Mouse (Mus musculus) heart, postnatal 10 days (tissue): ENCODE measurements around the gene Ntsr1. TPM values are rescaled to one million over a fixed set of nuclear protein-coding genes. Genes with fewer than 3 reads are reported as not detected.

Experiments
- DNase-seq, 2 experiments: peaks; one replicate each; pipeline ENCODE4 v3.0.0; 2021
- intact Hi-C: fragments of 180-260 bp; cut with DNase I; formaldehyde crosslinking; loops from one replicate; pipeline ENCODE4 v1.15.1; 2025
- total RNA-seq, 2 experiments: library from RNA; stranded (reverse); gene quantifications; 2 replicates each; pipeline ENCODE4 v1.2.3; 2021

Gene Ntsr1
- under 1 TPM; 0.12 TPM for total RNA-seq

- no peak for DNase-seq
- intact Hi-C loops: no loop called here
Measured at GRCm38 (mm10) chr2:180499741-180500140, at the start of gene Ntsr1. TSS of gene Ntsr1 (plus strand) at chr2:180499976.

DNA sequence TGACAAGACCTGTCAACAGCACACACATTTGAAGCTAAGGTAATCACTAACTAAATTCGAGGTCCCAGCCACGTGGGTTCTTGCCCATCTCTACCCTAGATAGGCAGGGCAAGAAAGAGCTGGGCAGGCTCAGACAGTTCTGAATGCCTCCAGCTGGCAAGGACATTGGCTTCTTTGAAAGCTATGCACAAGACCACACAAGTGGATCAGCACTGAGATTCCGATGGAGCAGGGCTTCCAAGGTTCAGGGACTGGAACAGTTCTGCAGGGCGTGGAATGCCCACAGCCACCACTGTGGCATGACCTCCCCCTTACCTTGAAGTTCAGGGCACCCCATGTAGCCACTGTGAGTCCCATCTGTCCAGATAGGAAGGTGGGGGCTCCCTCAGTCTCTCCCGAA, 49.2 kb upstream of the Ntsr1 start:
- intact Hi-C loops: no loop called here
- DNase-seq: no peak

DNA sequence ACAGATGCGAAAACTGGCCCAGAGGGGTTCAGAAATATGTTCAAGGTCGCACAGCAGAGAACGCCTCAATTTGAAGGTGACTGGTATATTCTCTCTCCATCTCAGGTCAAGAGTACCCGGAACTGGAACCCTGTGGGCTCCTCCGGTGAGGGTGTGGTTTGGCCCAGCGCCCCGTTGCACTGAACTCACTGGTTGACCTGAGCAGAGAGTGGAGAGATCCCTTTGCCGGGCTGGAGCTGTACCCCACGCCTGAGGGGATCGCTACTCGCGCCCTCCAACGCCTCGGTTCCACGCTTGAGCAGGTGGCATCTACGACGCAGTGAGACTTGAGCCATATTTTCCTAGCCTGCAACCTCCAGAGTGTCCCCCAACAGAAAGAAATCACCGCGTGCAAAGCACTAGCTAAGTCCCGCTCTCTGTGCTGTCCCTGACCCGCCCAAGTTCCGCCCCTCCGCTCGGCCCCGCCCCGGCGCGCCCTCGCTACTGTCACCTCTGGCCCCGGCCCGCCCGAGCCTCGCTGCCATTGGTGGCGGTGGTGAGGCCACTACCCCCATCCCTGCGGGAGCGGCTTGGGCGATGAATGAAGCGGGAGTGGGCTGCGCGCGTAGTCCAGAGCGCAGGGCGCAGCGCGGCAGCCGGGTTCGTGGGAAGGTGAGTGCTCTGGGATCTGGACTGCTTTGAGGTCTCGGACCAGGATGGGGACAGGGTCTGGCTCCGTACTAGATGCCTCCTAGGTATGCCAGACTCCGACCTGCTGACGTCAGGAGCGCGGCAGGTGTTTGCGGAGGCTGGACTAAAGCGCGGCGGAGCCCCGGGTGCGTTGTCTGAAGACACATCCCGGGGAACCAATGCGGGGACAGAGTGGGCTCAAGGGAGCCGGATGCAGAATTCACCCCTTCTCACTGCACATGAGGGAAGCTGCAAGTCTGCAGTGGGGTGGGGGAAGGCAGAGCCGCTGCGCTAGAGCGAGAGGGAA, 43.8 kb upstream of the Ntsr1 start, which contains the start of gene Slco4a1:
Gene Slco4a1 (plus strand): TSS at position 523 of the 976 bp plus-strand sequence.
- DNase-seq: peak; percentile 77 to 83
- intact Hi-C loops: no loop called here

- intact Hi-C loops: no loop called here
Measured at GRCm38 (mm10) chr2:180456705-180457104, 43.1 kb upstream of the Ntsr1 start.

DNA sequence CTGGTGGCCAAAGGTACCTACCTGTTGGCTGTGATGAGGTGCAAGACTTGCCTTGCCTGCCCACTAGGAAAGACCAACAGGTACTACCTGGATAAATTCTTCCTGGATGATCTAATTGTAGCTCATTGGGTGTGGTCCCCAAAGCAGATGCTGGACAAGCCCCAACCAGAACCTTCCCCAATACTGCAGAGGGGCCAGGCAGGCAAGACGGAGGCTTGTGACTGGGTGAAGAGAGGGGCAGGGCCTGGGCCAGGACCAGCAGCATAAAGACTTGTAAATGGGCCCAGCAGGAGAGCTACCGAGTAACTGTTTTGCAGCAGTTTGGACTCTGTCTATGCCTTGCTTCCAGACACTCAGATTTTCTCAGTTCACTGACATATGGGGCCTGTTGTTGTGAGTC, 42.1 kb upstream of the Ntsr1 start:
- DNase-seq: no peak
- intact Hi-C loops: no loop called here

More at GRCm38 (mm10) chr2:180456705-180457104, 43.1 kb upstream of the Ntsr1 start:
- no peak for DNase-seq

DNA sequence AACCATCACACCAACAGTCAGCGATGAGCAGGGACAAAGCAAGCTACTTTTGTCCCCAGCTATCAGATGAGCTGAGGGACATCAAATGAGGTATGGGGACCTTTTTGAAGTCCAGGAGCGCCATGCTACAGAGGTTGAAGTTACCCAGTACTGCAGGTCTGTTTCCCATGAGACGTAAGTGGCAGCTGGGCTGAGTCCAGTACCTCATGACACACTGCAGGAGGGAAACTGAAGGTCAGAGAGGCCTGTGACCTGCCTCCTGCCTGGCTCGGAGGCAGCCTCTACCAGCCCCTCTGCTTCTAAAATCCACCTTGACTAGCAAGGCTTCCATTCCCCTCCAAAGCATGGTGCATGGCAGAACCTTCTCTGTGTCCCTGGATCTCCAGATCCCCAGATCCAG, 40.3 kb upstream of the Ntsr1 start:
- intact Hi-C loops: no loop called here
- no peak for DNase-seq

DNA sequence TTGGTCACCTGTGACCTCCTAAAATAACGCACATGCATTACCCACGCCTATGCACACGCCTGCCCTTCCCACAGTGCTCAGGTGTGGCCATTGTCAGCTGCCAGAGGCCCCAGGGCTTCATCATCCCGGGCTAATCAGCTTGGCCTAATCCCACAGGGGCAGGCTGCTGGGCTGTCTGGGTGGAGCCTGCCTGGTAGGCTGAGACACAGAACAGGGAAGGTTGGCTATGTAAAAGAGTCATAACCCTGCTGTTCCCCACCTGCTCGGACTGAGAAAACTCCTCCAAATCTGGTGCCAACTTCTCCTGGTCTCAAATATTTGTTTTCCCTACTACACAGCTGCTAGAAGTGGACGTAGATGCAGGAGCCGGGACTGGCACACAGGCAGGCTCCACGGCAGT, 39.0 kb upstream of the Ntsr1 start:
- no peak for DNase-seq
- intact Hi-C loops: no loop called here

- intact Hi-C loops: no loop called here
- no peak for DNase-seq
Measured at GRCm38 (mm10) chr2:180462593-180462992, 37.2 kb upstream of the Ntsr1 start.

- no peak for DNase-seq
- intact Hi-C loops: no loop called here
Measured at GRCm38 (mm10) chr2:180466505-180466904, 33.3 kb upstream of the Ntsr1 start.

GRCm38 (mm10) chr2:180468871-180469270, 30.9 kb upstream of the Ntsr1 start:
- DNase-seq: no peak
- intact Hi-C loops: no loop called here

- intact Hi-C loops: loop anchor here (5.0 kb wide), 1 partner anchor 278 kb away; no protein-coding TSS in a partner anchor
- peak; percentile 37 to 56 for DNase-seq
Measured at GRCm38 (mm10) chr2:180469768-180470167, 30.0 kb upstream of the Ntsr1 start.

DNA sequence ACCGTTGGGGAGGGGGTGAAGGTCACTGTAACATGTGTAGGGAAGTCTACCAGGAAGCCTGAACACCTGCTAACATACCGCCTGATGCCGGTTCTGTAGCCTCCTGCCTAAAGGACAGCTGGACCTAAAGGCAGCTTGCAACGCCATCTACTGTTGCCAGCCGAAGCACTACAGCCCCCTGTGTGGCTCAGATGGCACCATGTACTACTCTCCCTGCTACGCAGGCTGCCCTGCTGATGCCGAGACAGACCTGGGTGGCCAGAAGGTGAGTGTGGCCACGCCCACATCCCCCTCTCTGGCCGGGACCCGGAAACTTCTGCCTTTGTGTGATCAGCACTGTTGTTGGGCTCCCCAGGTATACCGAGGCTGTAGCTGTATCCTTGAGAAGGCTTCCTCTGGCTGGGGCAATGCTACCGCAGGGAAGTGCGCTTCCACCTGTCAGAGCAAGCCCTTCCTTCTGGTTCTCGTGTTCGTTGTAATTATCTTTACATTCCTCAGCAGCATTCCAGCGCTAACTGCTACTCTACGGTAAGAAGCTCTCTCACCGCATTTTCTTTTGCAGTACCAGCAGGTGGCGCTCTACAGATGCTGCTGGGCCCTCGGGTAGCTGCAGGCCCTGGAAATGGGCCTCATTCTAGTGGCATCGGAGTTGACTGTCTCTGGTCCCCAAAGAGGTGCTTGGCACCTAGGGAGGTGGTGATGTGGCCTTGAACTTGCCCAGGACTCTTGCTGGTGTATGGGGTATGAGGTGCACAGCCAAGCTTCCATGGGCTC, 27.3 kb upstream of the Ntsr1 start:
- DNase-seq: peak; percentile 21 to 52
- intact Hi-C loops: loop anchor here (1.0 to 5.0 kb wide), 3 partner anchors 106 to 306 kb away; no protein-coding TSS in a partner anchor

GRCm38 (mm10) chr2:180473080-180473440, 26.7 kb upstream of the Ntsr1 start:
- peak; percentile 69 to 72 for DNase-seq
- intact Hi-C loops: loop anchor here (1.0 to 5.0 kb wide), 3 partner anchors 105 to 306 kb away; no protein-coding TSS in a partner anchor

DNA sequence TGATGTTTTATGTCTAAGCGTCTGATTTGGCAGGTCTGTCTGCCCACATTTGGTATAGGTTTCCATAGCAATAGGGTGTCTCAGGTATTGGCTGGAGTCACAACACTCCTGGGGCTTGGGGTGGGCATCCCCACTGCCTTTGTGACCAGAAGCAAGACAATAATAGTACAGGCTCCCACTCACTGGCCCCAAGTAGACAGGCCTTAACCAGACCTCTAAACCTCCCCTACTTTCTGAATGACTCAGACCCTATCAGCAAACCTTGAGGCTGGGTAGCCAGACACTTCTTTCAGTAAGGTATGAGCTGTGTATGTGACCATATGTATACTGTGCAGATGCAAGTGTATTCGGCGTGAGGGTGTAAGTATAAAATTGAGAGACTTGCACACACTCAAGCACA, 24.9 kb upstream of the Ntsr1 start:
- intact Hi-C loops: loop anchor here (5.0 kb wide), 1 partner anchor 272 kb away; no protein-coding TSS in a partner anchor
- no peak for DNase-seq

DNA sequence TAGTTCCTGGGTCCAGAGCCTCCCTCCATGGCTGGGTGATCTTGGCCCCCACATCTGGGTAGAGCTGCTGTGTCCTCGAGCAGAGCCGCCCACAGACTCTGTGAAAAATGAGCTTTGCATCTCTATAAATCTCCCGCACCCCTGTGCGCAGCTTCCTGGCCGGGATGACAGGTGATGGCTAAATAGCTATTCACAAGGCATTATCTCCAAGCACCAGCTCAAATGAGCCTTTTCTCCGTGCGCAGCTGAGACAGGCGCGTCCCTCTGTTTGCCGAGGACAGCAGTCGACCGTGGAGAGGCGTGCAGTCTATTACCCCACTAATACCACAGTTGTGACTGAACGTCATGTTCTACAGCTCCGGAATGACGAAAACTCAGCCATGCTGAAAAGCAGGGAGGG, 17.5 kb upstream of the Ntsr1 start:
- no peak for DNase-seq
- intact Hi-C loops: no loop called here

DNA sequence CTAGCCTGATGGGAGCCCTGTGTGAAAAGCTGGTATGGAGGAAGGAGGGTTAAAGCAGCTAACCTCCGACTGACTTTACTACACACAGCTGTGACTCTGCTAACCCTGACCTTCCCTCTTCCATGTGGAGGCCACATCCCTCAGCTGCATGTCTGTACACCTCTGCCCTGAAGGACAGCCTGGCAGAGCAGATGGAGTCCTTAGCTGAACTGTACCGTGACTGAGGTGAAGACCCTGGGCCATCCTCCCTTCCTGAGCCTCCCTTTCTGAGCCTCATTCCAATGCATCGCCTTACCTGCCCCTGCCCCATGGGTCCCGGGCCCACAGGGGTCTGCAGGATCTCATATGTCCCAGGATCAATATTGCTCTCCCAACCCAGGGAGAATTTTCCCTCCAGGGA, 14.9 kb upstream of the Ntsr1 start:
- no peak for DNase-seq

DNA sequence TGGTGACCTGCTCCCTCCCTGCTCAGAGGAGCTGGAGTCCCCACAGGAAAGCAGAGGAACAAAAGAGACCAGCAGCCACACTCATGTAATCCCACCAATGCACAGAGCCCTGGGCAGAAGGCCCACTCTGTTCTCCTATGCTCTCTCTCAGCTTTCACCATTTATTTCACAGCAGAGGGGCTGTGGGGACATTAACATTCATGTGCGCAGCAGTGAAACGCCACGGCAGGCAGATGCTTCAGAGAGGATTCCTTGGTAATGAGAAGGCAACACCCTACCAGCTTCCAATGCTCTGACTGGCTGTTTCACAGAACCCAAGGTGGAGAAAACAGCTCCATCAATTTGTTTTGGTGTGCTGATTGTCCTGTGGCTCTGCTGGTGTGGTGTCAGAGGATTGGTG, 14.5 kb upstream of the Ntsr1 start:
- no peak for DNase-seq
- intact Hi-C loops: no loop called here

More for the DNA sequence above, 14.9 kb upstream of the Ntsr1 start:
- intact Hi-C loops: no loop called here

DNA sequence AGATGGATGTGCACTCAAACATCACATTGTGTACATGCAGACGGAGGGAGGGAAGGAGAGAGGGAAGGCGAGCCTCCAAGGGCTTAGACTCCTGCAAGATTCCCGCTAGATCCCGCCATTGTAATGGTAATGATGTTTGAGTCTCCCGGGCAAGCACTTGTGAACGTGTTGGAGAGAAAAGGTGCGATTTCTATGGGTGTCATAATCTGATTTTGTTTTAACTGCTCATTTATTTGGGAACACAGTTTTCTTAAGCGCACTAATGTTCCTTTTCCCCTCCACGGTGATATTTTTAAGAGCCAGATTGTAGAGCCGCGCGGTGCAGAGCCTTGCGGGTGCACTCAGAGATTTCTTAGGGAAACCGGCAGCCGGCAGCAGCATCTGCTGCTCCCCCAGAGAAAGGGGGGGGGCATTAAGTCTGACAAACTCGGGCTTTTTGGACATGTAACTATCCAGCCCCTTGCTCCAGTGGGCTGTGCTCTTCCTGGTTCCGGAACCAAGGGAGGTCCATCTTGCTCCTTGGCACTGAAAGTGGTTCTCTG, 11.5 kb upstream of the Ntsr1 start:
- intact Hi-C loops: no loop called here
- no peak for DNase-seq

DNA sequence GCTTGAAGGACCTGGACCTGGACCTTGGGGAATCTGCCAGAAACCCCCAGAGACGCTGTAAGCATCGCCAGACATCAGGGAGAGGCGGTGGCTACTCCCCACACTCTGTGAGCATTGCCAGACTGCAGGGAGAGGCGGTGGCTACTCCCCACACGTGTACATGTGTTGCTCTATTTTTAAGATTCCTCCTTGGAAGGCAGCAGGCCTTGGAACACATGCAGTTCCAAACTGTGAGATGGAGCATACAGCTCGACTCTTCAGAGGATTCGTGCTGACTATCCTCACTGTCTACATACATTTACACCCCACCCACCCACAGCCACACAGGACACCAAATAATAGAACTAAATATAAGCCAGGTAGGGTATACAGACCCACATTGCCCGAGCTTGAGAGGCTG, 3.9 kb upstream of the Ntsr1 start:
- intact Hi-C loops: no loop called here
- DNase-seq: no peak

DNA sequence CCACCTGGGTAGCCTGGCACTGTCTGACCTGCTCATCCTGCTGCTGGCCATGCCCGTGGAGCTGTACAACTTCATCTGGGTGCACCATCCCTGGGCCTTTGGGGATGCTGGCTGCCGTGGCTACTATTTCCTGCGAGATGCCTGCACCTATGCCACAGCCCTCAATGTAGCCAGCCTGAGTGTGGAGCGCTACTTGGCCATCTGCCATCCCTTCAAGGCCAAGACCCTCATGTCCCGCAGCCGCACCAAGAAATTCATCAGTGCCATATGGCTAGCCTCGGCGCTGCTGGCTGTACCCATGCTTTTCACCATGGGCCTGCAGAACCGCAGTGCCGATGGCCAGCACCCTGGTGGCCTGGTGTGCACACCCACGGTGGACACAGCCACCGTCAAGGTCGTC, 950 bp downstream of the Ntsr1 start:
- DNase-seq: no peak
- intact Hi-C loops: no loop called here
